Mouse (Mus musculus) thymus, adult 2 months (tissue): ENCODE results near the gene Rock2. TPM values are rescaled to one million over a fixed set of nuclear protein-coding genes. Genes with fewer than 3 reads are reported as not detected.
A peak's percentile ranks its signal among the peaks of the same experiment; 100 is the strongest.

Source experiments
- DNase-seq: peaks from one replicate; pipeline ENCODE4 v3.0.0; 2021
- H3K27ac ChIP-seq: fragments of 200-500 bp; 2 replicates; pipeline ENCODE4 v1.5.1; 2012; ENCODE audit warnings: low read length, control low read depth; ENCODE audit not compliant: control insufficient read depth, insufficient read depth
- H3K27me3 ChIP-seq: fragments of 200-500 bp; 2 replicates; pipeline ENCODE4 v1.6.1; 2012; ENCODE audit warnings: mild to moderate bottlenecking, low read length, moderate library complexity, mixed read lengths; ENCODE audit not compliant: control insufficient read depth, insufficient read depth
- H3K36me3 ChIP-seq: fragments of 200-500 bp; 2 replicates; pipeline ENCODE4 v1.6.1; 2012; ENCODE audit warnings: mild to moderate bottlenecking, low read length, moderate library complexity; ENCODE audit not compliant: control insufficient read depth, insufficient read depth
- H3K4me1 ChIP-seq: fragments of 200-500 bp; replicated peaks from 2 replicates; pipeline ENCODE4 v1.6.1; 2012; ENCODE audit warnings: low read length; ENCODE audit not compliant: control insufficient read depth, insufficient read depth
- H3K4me3 ChIP-seq: fragments of 200-500 bp; 2 replicates; pipeline ENCODE4 v1.5.1; 2012; ENCODE audit warnings: mild to moderate bottlenecking, low read length, control low read depth, moderate library complexity; ENCODE audit not compliant: control insufficient read depth, insufficient read depth
- CTCF ChIP-seq: fragments of 200-500 bp; IDR thresholded peaks from 2 replicates; pipeline ENCODE4 v1.5.1; 2012; ENCODE audit warnings: mild to moderate bottlenecking, control low read depth, low read length, moderate library complexity, borderline replicate concordance; ENCODE audit not compliant: control insufficient read depth, poor library complexity, insufficient read depth; ENCODE audit errors: extremely low read depth
- POLR2A ChIP-seq: fragments of 200-500 bp; IDR thresholded peaks from 2 replicates; pipeline ENCODE4 v1.6.1; 2012; ENCODE audit warnings: mild to moderate bottlenecking, low read length, control low read depth, moderate library complexity; ENCODE audit not compliant: control insufficient read depth, poor library complexity, insufficient read depth; ENCODE audit errors: extremely low read depth
- WGBS: fragments of 180-500 bp; shearing (Covaris S2); methylation state at CpG from one replicate; pipeline ENCODE4 v1.1.7; 2018; 5-methylcytosine and 5-hydroxymethylcytosine counted together
- polyA plus RNA-seq: library from polyadenylated mRNA; depleted of rRNA; stranded (reverse); fragments of >200 nt; gene quantifications from 2 replicates; pipeline ENCODE4 v1.2.3, GENCODE M21; 2012

Gene Rock2
- polyA plus RNA-seq, 1 experiment: 5.4 TPM

DNA sequence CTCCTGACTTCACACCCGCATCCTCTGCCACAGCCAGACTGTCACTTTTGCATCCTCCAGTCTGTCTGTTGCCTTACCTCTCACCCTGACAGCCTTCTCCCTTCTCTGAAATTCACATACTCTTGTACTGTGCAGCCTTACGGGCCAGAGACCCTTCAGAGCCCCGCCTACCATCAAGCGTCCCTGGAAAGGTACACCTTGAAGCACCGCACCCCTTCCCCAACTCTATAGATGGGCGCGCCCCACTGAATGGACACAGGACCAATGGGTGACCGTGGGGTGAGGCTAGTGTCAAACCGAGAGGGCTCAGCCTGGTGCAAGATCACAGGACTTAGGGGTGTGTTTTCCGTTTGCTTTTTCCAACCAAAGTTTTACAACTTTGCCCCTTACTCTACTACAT lies 104.5 kb downstream of the Rock2 start:
- Histone ChIP-seq H3K27ac (no peak overlapping the region), H3K4me3 (peak overlapping the region; percentile 84), H3K36me3 (no peaks in the 10 kb centered on the region), H3K4me1 (peaks cover 26% of the 10 kb centered on the region), H3K27me3 (no peaks in the 10 kb centered on the region)
- TF ChIP-seq CTCF (no peak), POLR2A (no peak)
- peak; percentile 26 for DNase-seq
- 13% methylated on average over 10 of the region's 10 CpGs for WGBS

DNA sequence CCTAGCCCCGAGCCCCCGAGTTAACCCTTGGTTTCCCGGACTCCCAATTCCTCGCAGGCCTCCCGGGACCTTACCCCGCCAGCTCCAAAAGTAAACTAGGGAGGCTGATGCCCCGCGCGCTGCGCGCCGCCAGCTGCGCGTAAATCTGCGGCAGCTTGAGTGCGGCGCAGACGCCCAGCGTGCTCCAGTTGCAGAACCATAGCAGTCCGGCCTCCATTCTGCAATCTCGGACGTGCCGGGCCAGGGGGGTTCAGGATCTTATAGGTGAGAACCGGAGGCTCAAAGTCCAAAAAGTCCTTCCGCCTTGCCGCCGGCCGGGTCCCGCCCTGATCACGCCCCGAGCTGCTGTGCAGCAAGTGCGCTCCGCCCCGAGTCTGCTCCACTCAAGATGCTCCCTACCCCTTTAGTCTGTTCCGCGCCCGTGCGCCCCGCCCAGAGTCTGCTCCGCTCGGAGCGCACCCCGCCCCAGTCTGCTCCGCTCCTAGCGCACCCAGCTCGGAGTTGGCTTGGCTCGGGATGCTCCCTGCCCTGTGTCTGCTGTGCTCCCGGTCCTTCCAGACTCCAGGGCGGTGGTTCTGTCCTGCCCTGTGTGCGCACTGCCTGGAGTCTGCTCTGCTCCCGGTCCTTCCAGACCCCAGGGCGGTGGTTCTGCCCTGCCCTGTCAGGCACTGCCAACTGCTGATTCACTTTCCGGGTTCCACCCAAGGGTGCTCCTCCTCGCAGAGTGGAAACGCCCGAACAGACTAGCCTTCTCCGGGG lies 105.2 kb downstream of the Rock2 start, which contains the start of gene Pqlc3:
Pqlc3 (minus strand) TSS at position 670 of the 759 bp plus-strand sequence.
- under 1% methylated on average over 55 of the region's 57 CpGs for WGBS
- TF ChIP-seq CTCF (peak; percentile 19; the same call in 1 of the 2 replicates), POLR2A (peak; percentile 73; the same call in 1 of the 2 replicates)
- peak within 1 kb of the TSS; percentile 32 for H3K27ac ChIP-seq
- H3K4me1 ChIP-seq: peaks cover 26% of the 10 kb centered on the region
- no peaks in the 10 kb centered on the region for H3K36me3 ChIP-seq
- peak; percentile 93 for DNase-seq
- H3K4me3 ChIP-seq: peak within 1 kb of the TSS; percentile 84
- no peaks in the 10 kb centered on the region for H3K27me3 ChIP-seq

DNA sequence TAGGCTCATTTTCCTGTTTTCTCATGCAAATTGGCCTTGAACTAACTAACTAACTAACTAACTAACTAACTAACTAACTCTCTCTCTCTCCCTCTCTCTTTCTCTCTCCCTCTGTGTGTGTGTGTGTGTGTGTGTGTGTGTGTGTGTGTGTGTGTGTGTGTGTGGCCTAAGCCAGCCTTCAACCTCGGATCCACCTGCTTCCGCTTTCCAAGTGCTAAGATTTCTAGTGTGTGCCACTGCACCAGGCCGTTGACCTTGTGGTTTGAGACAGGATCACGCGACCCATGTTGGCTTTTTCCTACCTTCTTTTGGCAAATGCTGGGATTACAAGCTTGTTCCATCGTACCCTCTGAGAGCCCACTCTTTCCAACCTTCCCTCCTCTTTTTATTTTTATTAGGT lies 105.9 kb downstream of the Rock2 start:
- peaks cover 26% of the 10 kb centered on the region for H3K4me1 ChIP-seq
- H3K4me3 ChIP-seq: no peak overlapping the region
- no peaks in the 10 kb centered on the region for H3K27me3 ChIP-seq
- H3K36me3 ChIP-seq: no peaks in the 10 kb centered on the region
- no peak for TF ChIP-seq CTCF
- TF ChIP-seq POLR2A: no peak
- 12% methylated on average over 6 of the region's 6 CpGs for WGBS
- peak; percentile 40 for DNase-seq
- H3K27ac ChIP-seq: no peak overlapping the region

DNA sequence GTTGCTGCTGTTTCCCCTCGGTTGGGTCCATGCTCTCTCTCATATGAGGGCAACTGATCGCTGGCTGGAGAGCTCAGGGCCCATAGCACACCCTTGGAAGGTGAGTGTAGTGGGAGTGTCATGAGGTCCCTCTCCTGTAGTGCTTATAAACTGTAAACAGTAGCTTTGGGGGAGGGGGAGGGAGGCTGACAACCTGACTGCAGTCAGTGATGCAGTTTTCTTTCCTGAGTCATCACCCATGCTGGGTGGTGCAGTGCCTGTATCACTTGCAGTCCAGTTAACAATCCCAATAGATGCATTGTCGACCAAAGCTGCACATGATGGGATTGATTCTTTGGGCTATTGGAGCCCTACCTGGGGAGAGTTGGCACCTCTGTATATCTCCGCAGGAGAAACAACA lies 106.5 kb downstream of the Rock2 start:
- no peak for DNase-seq
- 65% methylated on average over 4 of the region's 4 CpGs for WGBS
- TF ChIP-seq POLR2A (no peak), CTCF (no peak)
- peaks cover 26% of the 10 kb centered on the region for H3K4me1 ChIP-seq
- no peak overlapping the region for H3K27ac ChIP-seq
- no peak overlapping the region for H3K4me3 ChIP-seq
- H3K36me3 ChIP-seq: no peaks in the 10 kb centered on the region
- H3K27me3 ChIP-seq: no peaks in the 10 kb centered on the region

DNA sequence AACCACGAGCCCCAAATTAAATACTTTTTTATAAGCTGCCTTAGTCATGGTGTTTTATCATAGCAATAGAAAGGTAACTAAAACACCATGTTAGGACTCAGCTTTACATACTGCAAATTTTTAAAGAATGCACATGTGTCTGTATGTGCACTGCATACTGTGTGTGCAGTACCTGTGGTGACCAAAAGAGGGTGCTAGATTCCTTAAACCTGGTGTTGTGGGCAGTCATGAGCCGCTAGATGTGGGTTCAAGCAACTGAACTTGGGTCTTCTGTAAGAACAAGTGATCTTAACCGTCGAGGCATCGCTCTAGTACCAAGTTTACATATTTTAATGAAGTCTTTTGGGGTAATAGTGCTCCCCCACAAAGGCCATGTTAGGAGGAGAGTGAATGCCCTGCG lies 114.8 kb downstream of the Rock2 start:
- no peak for DNase-seq
- no peak for TF ChIP-seq CTCF
- no peak for TF ChIP-seq POLR2A
- Histone ChIP-seq H3K27me3 (no peaks in the 10 kb centered on the region), H3K27ac (no peak overlapping the region), H3K4me3 (no peak overlapping the region), H3K36me3 (no peaks in the 10 kb centered on the region), H3K4me1 (peaks cover 9% of the 10 kb centered on the region)
- 97% methylated on average over 6 of the region's 6 CpGs for WGBS

DNA sequence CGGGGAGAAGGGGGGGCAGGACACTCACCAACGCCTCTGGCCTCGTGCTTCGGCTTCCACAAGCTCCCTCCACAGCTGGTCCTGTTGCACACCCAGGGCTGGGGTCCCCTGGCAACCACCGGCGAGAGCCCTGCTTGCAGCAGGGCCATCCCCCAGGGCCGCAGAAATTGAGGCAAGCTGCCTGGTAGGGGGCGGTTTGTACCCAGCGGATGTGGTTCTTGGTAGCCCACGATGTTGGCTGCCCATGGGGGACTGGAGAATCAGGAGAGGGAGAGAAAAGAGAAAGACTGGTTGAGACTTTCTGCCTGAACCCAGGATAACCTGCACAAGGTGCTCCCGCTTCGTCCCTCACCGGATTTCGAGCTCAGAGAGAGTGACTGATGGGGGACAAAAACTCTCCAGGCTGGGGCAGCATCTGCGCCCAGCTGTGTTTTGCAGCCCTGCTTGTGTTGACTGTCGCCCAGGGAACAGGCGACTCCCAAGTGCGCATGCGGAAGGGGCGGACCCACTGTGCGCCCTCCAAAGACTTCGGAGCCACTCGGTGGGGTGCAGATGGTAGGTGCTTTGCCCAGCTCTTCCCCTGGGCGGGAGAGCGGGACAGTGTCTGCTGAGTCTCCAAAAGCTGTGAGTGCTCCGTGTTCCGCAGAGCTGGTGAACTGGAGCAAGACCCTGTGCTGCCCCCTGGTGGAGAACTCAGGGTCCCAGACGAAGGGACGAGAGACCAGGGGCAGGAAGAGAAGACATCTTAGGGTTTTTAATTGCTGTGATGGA lies 116.6 kb downstream of the Rock2 start, which contains the start of gene 2410004P03Rik:
2410004P03Rik (minus strand) TSS at position 628 of the 771 bp plus-strand sequence.
- TF ChIP-seq POLR2A: peak; percentile 38; the same call in 1 of the 2 replicates
- peak; percentile 95 for TF ChIP-seq CTCF
- DNase-seq: peak; percentile 86
- Histone ChIP-seq H3K27ac (peak within 1 kb of the TSS; percentile 1; the same call in 1 of the 2 replicates), H3K27me3 (no peaks in the 10 kb centered on the region), H3K4me3 (peak within 1 kb of the TSS; percentile 52), H3K4me1 (peaks cover 9% of the 10 kb centered on the region), H3K36me3 (no peaks in the 10 kb centered on the region)
- WGBS: 7% methylated on average over 29 of the region's 29 CpGs
